Mouse (Mus musculus) lung, postnatal 0 days (tissue): ENCODE results near the gene Sh2d5. TPM values are rescaled to one million over a fixed set of nuclear protein-coding genes. Genes with fewer than 3 reads are reported as not detected.
A peak's percentile ranks its signal among the peaks of the same experiment; 100 is the strongest.

ENCODE experiments used
- ATAC-seq: fragments of 200-750 bp; cut with Nextera tagmentation; 2 replicates; pipeline ENCODE4 v1.8.0; 2017; ENCODE audit warnings: moderate library complexity
- DNase-seq: peaks from one replicate; pipeline ENCODE4 v3.0.0-alpha.2; 2016; ENCODE audit warnings: low spot score
- H3K27ac ChIP-seq: fragments of 300-500 bp; sonication (generic); 2 replicates; pipeline ENCODE4 v1.5.1; 2014; ENCODE audit warnings: antibody characterized with exemption, mild to moderate bottlenecking, low read length, mixed read lengths
- H3K27me3 ChIP-seq: fragments of 300-500 bp; sonication (generic); replicated peaks from 2 replicates; pipeline ENCODE4 v1.6.1; 2014; ENCODE audit warnings: low read length, mixed read lengths; ENCODE audit not compliant: insufficient read depth
- H3K36me3 ChIP-seq: fragments of 300-500 bp; sonication (generic); 2 replicates; pipeline ENCODE4 v1.6.1; 2014; ENCODE audit warnings: low read length, mixed read lengths; ENCODE audit not compliant: insufficient read depth
- H3K4me1 ChIP-seq: fragments of 300-500 bp; sonication (generic); 2 replicates; pipeline ENCODE4 v1.6.1; 2014; ENCODE audit warnings: antibody characterized with exemption, low read depth, low read length, mixed read lengths; ENCODE audit not compliant: insufficient read depth
- H3K4me2 ChIP-seq: fragments of 300-500 bp; sonication (generic); replicated peaks from 2 replicates; pipeline ENCODE4 v1.6.1; 2014; ENCODE audit warnings: low read depth, mild to moderate bottlenecking, low read length, moderate library complexity, mixed read lengths
- H3K4me3 ChIP-seq: fragments of 300-500 bp; sonication (generic); 2 replicates; pipeline ENCODE4 v1.5.1; 2014; ENCODE audit warnings: low read depth, low read length
- H3K9ac ChIP-seq: fragments of 300-500 bp; sonication (generic); replicated peaks from 2 replicates; pipeline ENCODE4 v1.6.1; 2014; ENCODE audit warnings: low read depth, mild to moderate bottlenecking
- H3K9me3 ChIP-seq: fragments of 300-500 bp; sonication (generic); 2 replicates; pipeline ENCODE4 v1.6.1; 2016; ENCODE audit warnings: low read length, mixed read lengths
- CTCF ChIP-seq: IDR thresholded peaks from 2 replicates; pipeline ENCODE4 v1.5.1; 2016; ENCODE audit warnings: antibody characterized with exemption, mild to moderate bottlenecking
- EP300 ChIP-seq: IDR thresholded peaks from 2 replicates; pipeline ENCODE4 v1.6.1; 2016; ENCODE audit warnings: antibody characterized with exemption, mild to moderate bottlenecking, control low read depth
- WGBS: fragments of 180-500 bp; shearing (Covaris S2); extraction: QIAGEN DNeasy Blood & Tissue Kit; methylation state at CpG from one replicate; pipeline ENCODE4 v1.1.7; 2014; 5-methylcytosine and 5-hydroxymethylcytosine counted together
- polyA plus RNA-seq: library from polyadenylated mRNA; unstranded; fragments of >200 nt; fragmentation: Nextera tagmentation; extraction: Ambion mirVana; gene quantifications from 2 replicates; pipeline ENCODE4 v1.2.1, GENCODE M21; 2015

Sh2d5 gene
- polyA plus RNA-seq, 1 experiment from 2014 or later: 0.14 TPM

GRCm38 (mm10) chr4:138272011-138272997, 22.1 kb downstream of the Sh2d5 start:
- H3K27me3 ChIP-seq: no peaks in the 10 kb centered on the region
- no peaks in the 10 kb centered on the region for H3K4me1 ChIP-seq
- no peak overlapping the region for H3K4me2 ChIP-seq
- no peak overlapping the region for H3K9ac ChIP-seq
- no peaks in the 10 kb centered on the region for H3K9me3 ChIP-seq
- ATAC-seq (peak; percentile 94), DNase-seq (peak; percentile 85)
- no peaks in the 10 kb centered on the region for H3K36me3 ChIP-seq
- WGBS: 53% methylated on average over 14 of the region's 14 CpGs
- no peak overlapping the region for H3K27ac ChIP-seq
- TF ChIP-seq CTCF: no peak
- no peak for TF ChIP-seq EP300
- no peak overlapping the region for H3K4me3 ChIP-seq

DNA sequence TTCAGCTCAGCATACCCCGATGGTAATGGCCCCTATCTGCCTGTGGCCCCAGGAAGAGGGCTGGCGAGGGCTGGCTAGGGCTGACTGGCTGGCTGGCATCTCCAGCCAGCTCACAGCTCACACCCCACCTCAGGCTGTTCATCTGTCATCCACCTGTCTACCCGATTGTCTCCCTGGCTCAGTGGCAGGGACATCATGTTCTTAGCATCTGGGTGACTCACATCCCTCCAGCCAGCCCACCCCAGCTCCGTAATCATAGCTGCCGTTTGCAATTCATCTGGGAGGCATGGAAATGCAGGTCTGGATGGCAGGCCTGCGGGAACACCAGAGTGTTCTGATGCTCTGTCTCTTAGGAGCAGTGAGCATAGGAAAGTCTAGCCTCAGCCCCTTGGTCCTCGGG, 28.1 kb downstream of the Sh2d5 start:
- ATAC-seq (0 out of 2 replicates have a peak, but pooled peaks have one; percentile 16), DNase-seq (no peak)
- no peaks in the 10 kb centered on the region for H3K36me3 ChIP-seq
- 72% methylated on average over 7 of the region's 7 CpGs for WGBS
- H3K27ac ChIP-seq: no peak overlapping the region
- no peak overlapping the region for H3K9ac ChIP-seq
- no peaks in the 10 kb centered on the region for H3K4me1 ChIP-seq
- H3K4me3 ChIP-seq: no peak overlapping the region
- no peaks in the 10 kb centered on the region for H3K27me3 ChIP-seq
- TF ChIP-seq EP300 (no peak), CTCF (no peak)
- H3K9me3 ChIP-seq: no peaks in the 10 kb centered on the region
- no peak overlapping the region for H3K4me2 ChIP-seq

GRCm38 (mm10) chr4:138282834-138283233, 32.6 kb downstream of the Sh2d5 start:
- H3K27ac ChIP-seq: no peak overlapping the region
- H3K27me3 ChIP-seq: no peaks in the 10 kb centered on the region
- H3K9ac ChIP-seq: no peak overlapping the region
- ATAC-seq (peak; percentile 85), DNase-seq (peak; percentile 95)
- no peaks in the 10 kb centered on the region for H3K9me3 ChIP-seq
- TF ChIP-seq EP300 (no peak), CTCF (peak; percentile 100)
- 18% methylated on average over 4 of the region's 4 CpGs for WGBS
- H3K36me3 ChIP-seq: no peaks in the 10 kb centered on the region
- no peak overlapping the region for H3K4me3 ChIP-seq
- H3K4me2 ChIP-seq: no peak overlapping the region
- no peaks in the 10 kb centered on the region for H3K4me1 ChIP-seq

DNA sequence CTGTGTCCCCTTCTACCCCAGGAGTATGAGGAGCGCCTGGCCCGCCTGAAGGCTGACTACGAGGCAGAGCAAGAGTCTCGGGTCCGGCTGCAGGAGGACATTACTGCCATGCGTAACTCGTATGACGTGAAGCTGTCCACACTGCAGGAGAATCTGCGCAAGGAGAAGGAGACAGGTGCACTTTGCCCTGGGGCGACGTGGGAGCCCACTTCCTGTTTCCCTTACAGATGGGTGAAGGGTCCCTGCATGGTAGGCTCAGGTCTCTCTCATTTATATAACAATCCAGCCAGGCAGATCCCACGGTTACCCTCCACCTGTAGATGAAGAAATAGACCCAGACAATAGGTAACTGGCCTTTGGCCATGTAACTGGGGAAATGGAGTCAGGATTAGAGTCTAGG, 36.2 kb downstream of the Sh2d5 start:
- no peak for TF ChIP-seq EP300
- no peak for TF ChIP-seq CTCF
- WGBS: 81% methylated on average over 12 of the region's 12 CpGs
- Histone ChIP-seq H3K9me3 (no peaks in the 10 kb centered on the region), H3K36me3 (no peaks in the 10 kb centered on the region), H3K4me3 (no peak overlapping the region), H3K4me2 (no peak overlapping the region), H3K9ac (no peak overlapping the region), H3K4me1 (no peaks in the 10 kb centered on the region), H3K27me3 (no peaks in the 10 kb centered on the region), H3K27ac (no peak overlapping the region)
- DNase-seq (no peak), ATAC-seq (no peak)

DNA sequence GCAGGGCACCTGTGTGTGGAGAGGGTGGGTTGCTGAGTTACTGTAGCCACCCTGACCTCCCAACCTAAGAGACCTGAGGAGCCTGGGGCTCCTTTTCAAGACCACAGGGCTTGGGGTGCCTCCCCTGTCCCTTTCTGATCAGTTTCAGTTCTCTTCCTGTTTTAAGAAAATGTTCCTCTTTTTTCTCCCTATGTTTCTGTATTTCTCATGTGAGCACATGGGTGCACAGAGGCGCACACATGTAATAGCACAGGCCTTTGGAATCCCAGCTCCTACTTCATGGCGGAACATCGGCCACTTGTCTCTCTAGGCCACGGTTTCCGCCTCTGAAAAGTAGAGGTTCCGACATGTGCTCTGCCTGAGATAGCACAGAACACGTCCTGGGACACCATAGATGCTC, 38.5 kb downstream of the Sh2d5 start:
- 80% methylated on average over 7 of the region's 7 CpGs for whole genome bisulfite sequencing
- Histone ChIP-seq H3K27me3 (no peaks in the 10 kb centered on the region), H3K9me3 (no peaks in the 10 kb centered on the region), H3K4me2 (no peak overlapping the region), H3K4me1 (no peaks in the 10 kb centered on the region), H3K4me3 (no peak overlapping the region), H3K27ac (no peak overlapping the region), H3K36me3 (no peaks in the 10 kb centered on the region), H3K9ac (no peak overlapping the region)
- no peak for TF ChIP-seq CTCF
- TF ChIP-seq EP300: no peak
- ATAC-seq (no peak), DNase-seq (no peak)

GRCm38 (mm10) chr4:138292028-138292427, 41.8 kb downstream of the Sh2d5 start:
- 87% methylated on average over 13 of the region's 13 CpGs for WGBS

More at GRCm38 (mm10) chr4:138292028-138292427, 41.8 kb downstream of the Sh2d5 start:
- Histone ChIP-seq H3K36me3 (no peaks in the 10 kb centered on the region), H3K27me3 (no peaks in the 10 kb centered on the region), H3K9me3 (no peaks in the 10 kb centered on the region), H3K4me1 (no peaks in the 10 kb centered on the region), H3K27ac (no peak overlapping the region), H3K9ac (no peak overlapping the region), H3K4me2 (no peak overlapping the region), H3K4me3 (no peak overlapping the region)
- TF ChIP-seq CTCF: no peak
- TF ChIP-seq EP300: no peak
- ATAC-seq (no peak), DNase-seq (no peak)
